9 mouse cellular contexts compared by ENCODE assay signal in genomic region chr8:121083093-121083935, GRCm38 (mm10). TPM values are rescaled to one million over a fixed set of nuclear protein-coding genes. Genes with fewer than 3 reads are reported as not detected.
DNase-seq lines count a peak whose midpoint lies in the region; ATAC-seq lines count a peak whose summit lies in the region.
"Had no signal": no experiment of that assay in that cellular context is flagged by ENCODE, and none has a peak within 500 bp of the region (broad histone marks: within the 10 kb centered on the region; RNA-seq: fewer than 3 reads in every experiment).

No protein-coding gene starts in this region.

- no peaks in the 10 kb centered on the region for H3K9me3 ChIP-seq in forebrain, embryonic 10.5 days
- no peaks in the 10 kb centered on the region for H3K9me3 ChIP-seq in limb, embryonic 10.5 days (replicated peaks)
- H3K9me3 ChIP-seq in midbrain, embryonic 13.5 days = no peaks in the 10 kb centered on the region

- H3K4me2 ChIP-seq in midbrain, embryonic 13.5 days (replicated peaks) = peak overlapping the region; percentile 66

- peak overlapping the region; percentile 66 for H3K27ac ChIP-seq in forebrain, embryonic 10.5 days
- peak overlapping the region; percentile 78 for H3K27ac ChIP-seq in limb, embryonic 10.5 days
- H3K27ac ChIP-seq in midbrain, embryonic 13.5 days = no peak overlapping the region

- 1% methylated on average over 88 of the region's 89 CpGs for WGBS in forebrain, embryonic 10.5 days
- under 1% methylated on average over 89 of the region's 89 CpGs for WGBS in limb, embryonic 10.5 days
- WGBS in midbrain, embryonic 13.5 days = under 1% methylated on average over 89 of the region's 89 CpGs

- ATAC-seq in midbrain, embryonic 13.5 days = peak; percentile 40

- H3K27me3 ChIP-seq in forebrain, embryonic 10.5 days (ENCODE audit: poor library complexity, severe bottlenecking) = peaks cover 100% of the 10 kb centered on the region
- peaks cover 100% of the 10 kb centered on the region for H3K27me3 ChIP-seq in limb, embryonic 10.5 days (ENCODE audit: low read depth, poor library complexity, severe bottlenecking)
- H3K27me3 ChIP-seq in midbrain, embryonic 13.5 days = peaks cover 99% of the 10 kb centered on the region

- peaks cover 39% of the 10 kb centered on the region for H3K4me1 ChIP-seq in forebrain, embryonic 10.5 days
- H3K4me1 ChIP-seq in limb, embryonic 10.5 days = peaks cover 53% of the 10 kb centered on the region
- H3K4me1 ChIP-seq in midbrain, embryonic 13.5 days (replicated peaks) = peaks cover 26% of the 10 kb centered on the region

- H3K9ac ChIP-seq in midbrain, embryonic 13.5 days (replicated peaks) = 0 out of 2 replicates have a peak overlapping the region, but pooled peaks have one; percentile 12

- intact Hi-C loops in left cerebral cortex, postnatal 36 days (cut with DNase I) = loop anchor here (5.0 kb wide), 2 partner anchors 111 to 196 kb away; no protein-coding TSS in a partner anchor
- intact Hi-C loops in left cerebral cortex, postnatal 14 days (cut with DNase I) = loop anchor here (5.0 kb wide), 2 partner anchors 34 to 111 kb away; partner anchors contain the start of gene Foxc2
- intact Hi-C loops in heart, postnatal 10 days (cut with DNase I) = no loop called here

- no peaks in the 10 kb centered on the region for H3K36me3 ChIP-seq in forebrain, embryonic 10.5 days (replicated peaks)
- H3K36me3 ChIP-seq in limb, embryonic 10.5 days = no peaks in the 10 kb centered on the region
- no peaks in the 10 kb centered on the region for H3K36me3 ChIP-seq in midbrain, embryonic 13.5 days
- H3K36me3 ChIP-seq: G1E had no signal

- DNase-seq in left cerebral cortex, postnatal 36 days (ENCODE audit: low spot score in 2 of 2) = peak; percentile 34 to 35
- DNase-seq in left cerebral cortex, postnatal 14 days (ENCODE audit: low spot score in 2 of 2) = no peak
- DNase-seq in forebrain, embryonic 10.5 days (ENCODE audit: extremely low spot score, low spot score) = peak; percentile 64
- DNase-seq in heart, postnatal 10 days = peak; percentile 82 to 84
- peak; percentile 88 for DNase-seq in limb, embryonic 10.5 days (ENCODE audit: low spot score)
- peak; percentile 73 to 77 for DNase-seq in urinary bladder, postnatal 36 days (ENCODE audit: low spot score in 2 of 2)
- DNase-seq in right cerebral cortex, postnatal 25 days = no peak

- H3K4me3 ChIP-seq in forebrain, embryonic 10.5 days = peak overlapping the region; percentile 58
- H3K4me3 ChIP-seq in limb, embryonic 10.5 days = peak overlapping the region; percentile 65
- peak overlapping the region; percentile 38 for H3K4me3 ChIP-seq in midbrain, embryonic 13.5 days (replicated peaks)

RNA-seq across cellular contexts. Expression of gene Foxf1, which starts 0.9 kb away (rescaled TPM):
- under 1 TPM; 0.70 to 0.94 TPM for total RNA-seq in left cerebral cortex, postnatal 36 days (2021)
- total RNA-seq in left cerebral cortex, postnatal 14 days (2021) = 1 to 10 TPM; 1.0 to 1.4 TPM
- 2.5 and 2.9 TPM in 2 replicates for polyA plus RNA-seq in forebrain, embryonic 10.5 days (2016; fragmentation: Nextera tagmentation; extraction: Ambion mirVana)
- total RNA-seq in heart, postnatal 10 days (2021) = under 1 TPM; 0.37 to 0.38 TPM
- polyA plus RNA-seq in limb, embryonic 10.5 days (2016; fragmentation: Nextera tagmentation; extraction: Ambion mirVana) = 0.48 and 4.4 TPM in 2 replicates
- 0.39 and 0.71 TPM in 2 replicates for polyA plus RNA-seq in midbrain, embryonic 13.5 days (2015; fragmentation: Nextera tagmentation; extraction: Ambion mirVana)
- polyA plus RNA-seq: G1E had no signal

RNA-seq across cellular contexts. Expression of gene Mthfsd, which starts 24.9 kb away (rescaled TPM):
- 10 to 100 TPM; 39.1 to 41.1 TPM for total RNA-seq in left cerebral cortex, postnatal 36 days (2021)
- total RNA-seq in left cerebral cortex, postnatal 14 days (2021) = 10 to 100 TPM; 27.0 to 33.4 TPM
- 69.1 and 69.5 TPM in 2 replicates for polyA plus RNA-seq in forebrain, embryonic 10.5 days (2016; fragmentation: Nextera tagmentation; extraction: Ambion mirVana)
- total RNA-seq in heart, postnatal 10 days (2021) = 10 to 100 TPM; 13.2 to 15.5 TPM
- 58.5 and 67.6 TPM in 2 replicates for polyA plus RNA-seq in limb, embryonic 10.5 days (2016; fragmentation: Nextera tagmentation; extraction: Ambion mirVana)
- 57.8 and 60.7 TPM in 2 replicates for polyA plus RNA-seq in midbrain, embryonic 13.5 days (2015; fragmentation: Nextera tagmentation; extraction: Ambion mirVana)

RNA-seq across cellular contexts. Expression of gene Foxc2, which starts 32.7 kb away (rescaled TPM):
- total RNA-seq in left cerebral cortex, postnatal 36 days (2021) = 1 to 10 TPM; 1.2 to 3.1 TPM
- 1 to 10 TPM; 2.7 to 3.5 TPM for total RNA-seq in left cerebral cortex, postnatal 14 days (2021)
- 4.6 and 6.1 TPM in 2 replicates for polyA plus RNA-seq in forebrain, embryonic 10.5 days (2016; fragmentation: Nextera tagmentation; extraction: Ambion mirVana)
- 1 to 10 TPM; 4.0 TPM for total RNA-seq in heart, postnatal 10 days (2021)
- polyA plus RNA-seq in limb, embryonic 10.5 days (2016; fragmentation: Nextera tagmentation; extraction: Ambion mirVana) = 2.3 and 3.3 TPM in 2 replicates
- polyA plus RNA-seq in midbrain, embryonic 13.5 days (2015; fragmentation: Nextera tagmentation; extraction: Ambion mirVana) = 1.3 and 1.9 TPM in 2 replicates
- total RNA-seq: G1E had no signal

RNA-seq across cellular contexts. Expression of gene Foxl1, which starts 44.4 kb away (rescaled TPM):
- total RNA-seq in left cerebral cortex, postnatal 36 days (2021) = under 1 TPM in 1 of 2 experiments, not detected in 1; 0.29 TPM
- total RNA-seq in left cerebral cortex, postnatal 14 days (2021) = under 1 TPM; 0.13 to 0.15 TPM
- 0.76 and 0.79 TPM in 2 replicates for polyA plus RNA-seq in forebrain, embryonic 10.5 days (2016; fragmentation: Nextera tagmentation; extraction: Ambion mirVana)
- total RNA-seq in heart, postnatal 10 days (2021) = under 1 TPM; 0.27 to 0.43 TPM
- polyA plus RNA-seq in limb, embryonic 10.5 days (2016; fragmentation: Nextera tagmentation; extraction: Ambion mirVana) = 0.13 and 0.15 TPM in 2 replicates
- polyA plus RNA-seq in midbrain, embryonic 13.5 days (2015; fragmentation: Nextera tagmentation; extraction: Ambion mirVana) = 0.12 and 0.13 TPM in 2 replicates
- total RNA-seq: G1E had no signal
- polyA plus RNA-seq: G1E had no signal

Comparison
In these comparisons a context has a peak if more than half of its experiments do, and no peak if none do; other contexts are left out.
1. DNase-seq: peak in left cerebral cortex, postnatal 36 days (2 of 2), forebrain, embryonic 10.5 days (single experiment), heart, postnatal 10 days (2 of 2), limb, embryonic 10.5 days (single experiment) and urinary bladder, postnatal 36 days (2 of 2); none in left cerebral cortex, postnatal 14 days (0 of 2) and right cerebral cortex, postnatal 25 days (single experiment).
2. Peak in every context shown above with its lines, with median percentiles within 50 percentile points of each other: H3K4me3 ChIP-seq.